Mouse (Mus musculus): ENCODE data around the gene Wdr62. TPM values are rescaled to one million over a fixed set of nuclear protein-coding genes. Genes with fewer than 3 reads are reported as not detected.

The Wdr62 gene
- total and polyA plus RNA-seq, 2 experiments from 2014 or later: 3.2 to 3.4 TPM

GRCm38 (mm10) chr7:30297266-30297665 is 17.0 kb upstream of the Wdr62 start:
- Histone ChIP-seq H3K4me2 (ENCODE audit: low read depth, low read length) (no peak overlapping the region), H3K9me3 (replicated peaks; ENCODE audit: control insufficient read depth, low read length) (no peaks in the 10 kb centered on the region), H3K27me3 (ENCODE audit: control insufficient read depth, insufficient read depth, low read length) (no peaks in the 10 kb centered on the region), H3K36me3 (replicated peaks; ENCODE audit: control insufficient read depth, insufficient read depth, low read length) (no peaks in the 10 kb centered on the region), H3K9ac (replicated peaks; ENCODE audit: low read depth, low read length) (no peak overlapping the region), H3K4me1 (ENCODE audit: control insufficient read depth, insufficient read depth) (no peaks in the 10 kb centered on the region), H3K4me3 (ENCODE audit: low read depth, low read length) (no peak overlapping the region), H3K27ac (ENCODE audit: low read depth) (no peak overlapping the region)
- ATAC-seq (ENCODE audit: insufficient read depth, low read depth): no peak
- WGBS: 76% methylated on average over 16 of the region's 16 CpGs
- no peak for TF ChIP-seq EP300 (IDR thresholded peaks at IDR 0.05; ENCODE audit: low read depth)
- no peak for TF ChIP-seq CTCF (IDR thresholded peaks at IDR 0.05; ENCODE audit: low read depth)
- DNase-seq (ENCODE audit: low spot score): no peak

DNA sequence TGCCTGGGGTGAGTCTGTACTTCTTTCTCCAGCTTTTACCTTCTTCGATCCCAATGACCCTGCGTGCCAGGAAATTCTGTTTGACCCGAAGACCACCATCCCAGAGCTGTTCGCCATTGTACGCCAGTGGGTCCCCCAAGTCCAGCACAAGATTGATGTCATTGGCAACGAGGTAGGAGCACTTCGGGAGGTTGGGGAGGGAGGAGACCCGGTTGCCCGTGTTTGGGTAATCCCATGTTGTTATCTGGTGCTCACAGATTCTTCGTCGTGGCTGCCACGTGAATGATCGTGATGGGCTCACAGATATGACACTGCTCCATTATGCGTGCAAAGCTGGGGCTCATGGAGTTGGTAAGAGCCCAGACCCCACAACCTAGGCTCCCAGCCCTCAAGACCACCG is 16.6 kb upstream of the Wdr62 start:
- 88% methylated on average over 15 of the region's 15 CpGs for WGBS

GRCm38 (mm10) chr7:30295103-30295502 is 14.9 kb upstream of the Wdr62 start:
- peak; percentile 86 for DNase-seq (ENCODE audit: low spot score)
- Histone ChIP-seq H3K4me2 (ENCODE audit: low read depth, low read length) (no peak overlapping the region), H3K4me3 (ENCODE audit: low read depth, low read length) (no peak overlapping the region), H3K27me3 (ENCODE audit: control insufficient read depth, insufficient read depth, low read length) (no peaks in the 10 kb centered on the region), H3K9me3 (replicated peaks; ENCODE audit: control insufficient read depth, low read length) (no peaks in the 10 kb centered on the region), H3K4me1 (ENCODE audit: control insufficient read depth, insufficient read depth) (0 out of 2 replicates have a peak, but pooled peaks cover 6% of the 10 kb centered on the region), H3K27ac (ENCODE audit: low read depth) (no peak overlapping the region), H3K36me3 (replicated peaks; ENCODE audit: control insufficient read depth, insufficient read depth, low read length) (no peaks in the 10 kb centered on the region), H3K9ac (replicated peaks; ENCODE audit: low read depth, low read length) (no peak overlapping the region)
- TF ChIP-seq EP300 (IDR thresholded peaks at IDR 0.05; ENCODE audit: low read depth) (no peak), CTCF (IDR thresholded peaks at IDR 0.05; ENCODE audit: low read depth) (no peak)
- ATAC-seq (ENCODE audit: insufficient read depth, low read depth): peak; percentile 67; the same call in 1 of the 2 replicates
- WGBS: 32% methylated on average over 10 of the region's 10 CpGs

More for the DNA sequence above, 16.6 kb upstream of the Wdr62 start:
- no peak for TF ChIP-seq EP300 (IDR thresholded peaks at IDR 0.05; ENCODE audit: low read depth)
- H3K27ac ChIP-seq (ENCODE audit: low read depth): no peak overlapping the region
- no peaks in the 10 kb centered on the region for H3K4me1 ChIP-seq (ENCODE audit: control insufficient read depth, insufficient read depth)
- no peak overlapping the region for H3K4me2 ChIP-seq (ENCODE audit: low read depth, low read length)
- H3K9ac ChIP-seq (replicated peaks; ENCODE audit: low read depth, low read length): no peak overlapping the region
- H3K9me3 ChIP-seq (replicated peaks; ENCODE audit: control insufficient read depth, low read length): no peaks in the 10 kb centered on the region
- no peaks in the 10 kb centered on the region for H3K36me3 ChIP-seq (replicated peaks; ENCODE audit: control insufficient read depth, insufficient read depth, low read length)
- H3K27me3 ChIP-seq (ENCODE audit: control insufficient read depth, insufficient read depth, low read length): no peaks in the 10 kb centered on the region
- ATAC-seq (ENCODE audit: insufficient read depth, low read depth) (no peak), DNase-seq (ENCODE audit: low spot score) (no peak)
- H3K4me3 ChIP-seq (ENCODE audit: low read depth, low read length): no peak overlapping the region

DNA sequence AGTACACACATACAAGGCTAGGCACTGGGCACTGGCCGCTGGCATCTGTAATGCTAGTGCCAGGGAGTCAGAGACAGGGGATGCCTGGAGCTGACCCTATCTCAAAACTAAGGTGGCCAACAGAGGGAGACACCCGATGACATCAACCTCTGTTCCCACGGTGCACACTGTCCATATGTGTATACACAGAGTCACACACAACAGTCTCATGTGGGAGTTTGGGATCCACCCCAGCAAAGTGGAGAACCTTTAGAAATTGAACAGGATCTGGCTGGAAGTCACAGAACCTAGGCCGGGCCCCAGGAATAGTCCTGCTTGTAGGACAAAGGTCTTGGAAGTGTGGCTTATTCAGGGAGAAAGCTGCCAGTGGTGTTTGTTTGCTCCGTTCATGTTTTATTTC is 14.1 kb upstream of the Wdr62 start:
- no peak overlapping the region for H3K27ac ChIP-seq (ENCODE audit: low read depth)
- no peak overlapping the region for H3K9ac ChIP-seq (replicated peaks; ENCODE audit: low read depth, low read length)
- no peaks in the 10 kb centered on the region for H3K9me3 ChIP-seq (replicated peaks; ENCODE audit: control insufficient read depth, low read length)

DNA sequence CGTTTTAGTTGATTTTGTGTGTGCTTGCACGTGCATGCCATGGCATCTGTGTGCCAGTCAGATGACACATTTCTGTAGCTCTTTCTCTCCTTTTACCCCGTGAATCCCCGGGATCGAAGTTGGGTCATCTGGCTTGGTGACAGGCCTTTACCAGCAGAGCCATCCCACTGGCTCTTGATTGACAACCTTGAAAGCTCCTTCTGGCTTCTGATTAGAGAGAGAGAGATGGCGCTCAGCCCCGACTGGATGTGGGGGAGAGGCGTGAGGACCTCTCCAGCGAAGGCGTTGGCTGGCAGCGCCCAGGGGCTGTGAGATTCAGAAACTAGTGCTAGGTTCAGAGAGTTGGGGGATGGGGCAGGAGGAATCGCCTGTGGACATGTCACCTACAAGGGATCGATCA is 13.6 kb upstream of the Wdr62 start:
- no peaks in the 10 kb centered on the region for H3K36me3 ChIP-seq (replicated peaks; ENCODE audit: control insufficient read depth, insufficient read depth, low read length)
- 0 out of 2 replicates have a peak, but pooled peaks cover 6% of the 10 kb centered on the region for H3K4me1 ChIP-seq (ENCODE audit: control insufficient read depth, insufficient read depth)
- TF ChIP-seq CTCF (IDR thresholded peaks at IDR 0.05; ENCODE audit: low read depth) (no peak), EP300 (IDR thresholded peaks at IDR 0.05; ENCODE audit: low read depth) (no peak)
- H3K9me3 ChIP-seq (replicated peaks; ENCODE audit: control insufficient read depth, low read length): no peaks in the 10 kb centered on the region
- no peak overlapping the region for H3K4me3 ChIP-seq (ENCODE audit: low read depth, low read length)
- H3K27ac ChIP-seq (ENCODE audit: low read depth): no peak overlapping the region
- H3K27me3 ChIP-seq (ENCODE audit: control insufficient read depth, insufficient read depth, low read length): no peaks in the 10 kb centered on the region
- no peak overlapping the region for H3K4me2 ChIP-seq (ENCODE audit: low read depth, low read length)
- ATAC-seq (ENCODE audit: insufficient read depth, low read depth): no peak
- WGBS: 48% methylated on average over 13 of the region's 13 CpGs
- no peak overlapping the region for H3K9ac ChIP-seq (replicated peaks; ENCODE audit: low read depth, low read length)
- no peak for DNase-seq (ENCODE audit: low spot score)

More for the DNA sequence above, 14.1 kb upstream of the Wdr62 start:
- 0 out of 2 replicates have a peak, but pooled peaks cover 6% of the 10 kb centered on the region for H3K4me1 ChIP-seq (ENCODE audit: control insufficient read depth, insufficient read depth)
- no peak for TF ChIP-seq CTCF (IDR thresholded peaks at IDR 0.05; ENCODE audit: low read depth)
- TF ChIP-seq EP300 (IDR thresholded peaks at IDR 0.05; ENCODE audit: low read depth): no peak
- no peak overlapping the region for H3K4me2 ChIP-seq (ENCODE audit: low read depth, low read length)
- H3K36me3 ChIP-seq (replicated peaks; ENCODE audit: control insufficient read depth, insufficient read depth, low read length): no peaks in the 10 kb centered on the region
- no peak for ATAC-seq (ENCODE audit: insufficient read depth, low read depth)
- no peaks in the 10 kb centered on the region for H3K27me3 ChIP-seq (ENCODE audit: control insufficient read depth, insufficient read depth, low read length)
- H3K4me3 ChIP-seq (ENCODE audit: low read depth, low read length): no peak overlapping the region
- DNase-seq (ENCODE audit: low spot score): no peak
- WGBS: 75% methylated on average over 5 of the region's 5 CpGs
